Mouse (Mus musculus) adrenal gland, adult 8-10 months (tissue): ENCODE measurements around the gene Egfl8. TPM values are rescaled to one million over a fixed set of nuclear protein-coding genes. Genes with fewer than 3 reads are reported as not detected.

ENCODE experiments used
- DNase-seq: peaks from one replicate; pipeline ENCODE4 v3.0.0; 2022
- total RNA-seq, 4 experiments: library from RNA; stranded (reverse); gene quantifications; 2 replicates each; pipeline ENCODE4 v1.2.4; 2022

Gene Egfl8
- total RNA-seq, 4 experiments from 2014 or later: 1.7 to 3.5 (median 1.9) TPM

GRCm38 (mm10) chr17:34648141-34648890, 32.5 kb upstream of the Egfl8 start:
- DNase-seq: no peak

GRCm38 (mm10) chr17:34646906-34647787, 31.4 kb upstream of the Egfl8 start, which contains the start of gene Atf6b:
TSS of gene Atf6b (plus strand) at chr17:34647146.
- peak; percentile 98 for DNase-seq

GRCm38 (mm10) chr17:34645831-34646511, 30.2 kb upstream of the Egfl8 start:
- no peak for DNase-seq

DNA sequence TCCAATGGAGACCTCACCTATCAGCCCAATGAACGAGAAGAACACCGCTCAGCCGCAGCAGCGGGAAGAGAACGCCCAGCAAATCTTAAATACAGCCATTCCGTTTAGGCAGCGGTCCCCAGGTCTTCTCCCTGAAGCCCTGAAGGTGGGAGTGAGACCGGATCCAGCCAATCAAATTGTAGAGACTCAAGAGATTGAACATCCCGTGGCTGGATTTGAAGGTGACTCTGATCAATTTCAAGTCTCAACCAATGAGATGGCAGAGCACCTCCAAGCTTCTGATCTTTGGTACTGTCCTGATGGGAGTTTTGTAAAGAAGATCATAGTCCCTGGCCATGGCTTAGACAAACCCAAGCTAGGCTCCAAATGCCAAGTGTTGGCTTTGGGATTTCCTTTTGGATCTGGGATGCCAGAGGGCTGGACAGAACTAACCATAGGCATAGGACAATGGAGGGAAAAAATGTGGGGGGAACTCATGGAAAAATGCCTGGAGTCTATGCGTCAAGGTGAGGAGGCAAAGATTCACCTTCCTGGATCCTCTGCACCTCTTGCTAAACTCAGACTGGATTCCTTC, 29.6 kb upstream of the Egfl8 start:
- no peak for DNase-seq

GRCm38 (mm10) chr17:34644608-34645007, 28.8 kb upstream of the Egfl8 start, which contains the start of gene Fkbpl:
TSS of gene Fkbpl (plus strand) at chr17:34644764.
- peak; percentile 96 for DNase-seq

DNA sequence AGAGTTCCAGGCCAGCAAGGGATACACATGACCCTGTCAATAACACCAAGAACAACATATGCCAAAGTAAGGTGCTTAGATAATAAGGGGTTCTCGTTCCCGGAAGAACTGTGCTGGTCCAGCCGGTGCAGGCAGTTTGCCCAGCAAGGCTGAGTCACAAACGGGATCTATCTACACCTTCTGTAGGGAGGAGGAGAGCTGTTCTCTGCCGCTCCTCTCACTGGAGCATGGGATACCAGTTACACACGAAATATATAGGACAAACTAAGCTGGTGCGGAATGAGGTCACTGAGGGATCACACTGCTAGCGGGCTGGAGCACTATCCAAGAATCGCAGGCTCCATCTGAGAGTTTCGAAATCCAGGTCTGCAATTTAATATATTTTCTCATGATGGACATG, 28.2 kb upstream of the Egfl8 start:
- no peak for DNase-seq

- no peak for DNase-seq
Observed at GRCm38 (mm10) chr17:34643379-34643778, 27.6 kb upstream of the Egfl8 start.

GRCm38 (mm10) chr17:34641945-34642344, 26.2 kb upstream of the Egfl8 start:
- no peak for DNase-seq

- DNase-seq: no peak
Observed at GRCm38 (mm10) chr17:34640778-34641601, 25.2 kb upstream of the Egfl8 start.

DNA sequence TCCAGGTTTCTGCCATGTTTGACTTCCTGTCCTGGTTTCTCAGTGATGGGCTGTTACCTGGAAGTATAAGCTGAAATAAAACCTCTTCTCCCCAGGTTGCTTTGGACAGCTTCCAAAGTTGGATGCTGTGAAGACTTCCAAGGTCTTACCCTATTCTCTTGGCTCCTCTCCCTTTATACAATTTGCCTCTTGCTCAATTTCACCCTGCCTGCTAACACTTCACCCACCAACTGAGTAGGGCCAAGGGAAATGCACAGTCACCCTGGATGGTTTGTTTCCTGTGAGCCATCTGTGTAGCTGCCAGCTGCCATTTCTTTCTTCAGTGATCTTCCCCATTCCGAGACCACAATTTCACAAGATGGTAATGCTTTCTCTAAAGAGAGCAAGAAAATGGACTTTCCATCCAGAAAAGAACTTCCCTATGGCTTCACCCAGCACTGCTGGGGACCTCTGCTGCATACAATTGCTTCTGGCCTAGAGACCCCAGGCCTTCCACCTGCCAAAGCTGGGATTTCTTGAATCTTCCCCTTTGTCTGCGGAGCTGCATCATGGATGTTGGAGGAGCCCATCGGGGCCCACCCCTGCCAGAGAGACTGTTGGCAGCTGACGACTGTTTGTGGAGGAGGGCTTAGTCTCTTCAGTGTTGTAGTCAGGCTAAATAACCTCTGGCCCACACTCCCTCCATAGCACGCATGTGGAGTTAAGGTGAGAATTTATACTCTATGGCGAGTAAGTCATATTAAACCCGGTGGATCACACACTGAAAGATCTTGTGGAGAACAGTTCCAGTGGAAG, 23.9 kb upstream of the Egfl8 start:
- DNase-seq: no peak

GRCm38 (mm10) chr17:34637459-34637858, 21.7 kb upstream of the Egfl8 start:
- no peak for DNase-seq

DNA sequence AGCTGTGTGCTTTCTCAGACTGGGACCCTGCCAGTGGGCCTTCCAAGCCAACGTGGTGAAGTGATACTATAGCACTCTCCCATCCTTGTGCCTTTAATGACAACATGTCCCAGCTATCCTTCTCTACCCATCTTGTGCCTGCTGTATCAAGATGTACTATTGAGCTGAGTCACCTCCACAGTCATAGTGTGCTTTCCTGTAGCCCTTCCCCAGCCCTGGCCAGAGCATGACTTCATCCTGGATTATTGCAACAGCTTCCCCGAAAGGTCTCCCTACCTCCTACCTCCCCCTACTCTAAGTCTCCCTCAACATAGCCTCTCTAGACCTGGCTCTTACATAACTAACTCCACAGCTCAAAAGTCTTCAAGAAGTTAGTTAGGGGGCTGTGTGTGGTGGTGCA, 19.9 kb upstream of the Egfl8 start:
- no peak for DNase-seq

GRCm38 (mm10) chr17:34632261-34632691, 16.5 kb upstream of the Egfl8 start:
- DNase-seq: peak; percentile 83

DNA sequence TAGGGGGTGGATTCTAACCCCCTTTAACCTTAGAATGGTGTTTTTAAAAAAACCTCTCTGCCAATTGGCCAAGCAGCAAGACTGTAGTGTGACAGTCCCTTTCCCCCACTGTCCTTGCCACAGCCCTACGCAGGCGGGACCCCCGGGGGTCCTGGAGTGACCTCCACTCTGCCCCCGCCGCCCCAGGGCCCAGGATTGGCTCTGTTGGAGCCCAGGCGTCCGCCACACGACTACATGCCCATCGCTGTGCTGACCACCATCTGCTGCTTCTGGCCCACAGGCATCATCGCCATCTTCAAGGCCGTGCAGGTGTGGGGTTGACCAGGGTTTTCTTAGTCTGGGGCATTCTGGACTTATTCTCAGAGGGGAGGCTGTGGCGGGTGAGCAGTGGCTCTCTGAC, 15.9 kb upstream of the Egfl8 start:
- DNase-seq: no peak

DNA sequence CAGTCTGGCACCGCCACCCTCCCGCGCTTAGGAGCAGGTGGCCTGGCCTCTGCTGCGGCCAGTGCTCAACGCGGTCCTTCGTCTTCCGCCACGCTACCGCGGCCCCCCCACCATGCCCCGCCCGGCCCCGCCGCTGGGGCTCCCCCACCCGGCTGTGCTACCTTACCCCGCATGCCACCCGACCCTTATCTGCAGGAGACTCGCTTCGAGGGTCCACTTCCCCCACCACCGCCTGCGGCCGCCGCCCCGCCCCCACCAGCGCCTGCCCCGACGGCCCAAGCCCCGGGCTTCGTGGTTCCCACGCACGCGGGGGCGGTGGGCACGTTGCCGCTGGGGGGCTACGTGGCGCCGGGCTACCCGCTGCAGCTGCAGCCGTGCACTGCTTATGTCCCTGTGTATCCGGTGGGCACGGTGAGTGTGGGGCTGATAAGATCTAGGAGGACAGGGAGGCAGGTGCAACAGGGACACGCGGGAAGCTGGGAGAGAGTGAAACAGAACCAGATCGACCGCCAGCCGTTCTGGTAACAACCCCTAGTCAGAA, 15.1 kb upstream of the Egfl8 start:
- no peak for DNase-seq

DNA sequence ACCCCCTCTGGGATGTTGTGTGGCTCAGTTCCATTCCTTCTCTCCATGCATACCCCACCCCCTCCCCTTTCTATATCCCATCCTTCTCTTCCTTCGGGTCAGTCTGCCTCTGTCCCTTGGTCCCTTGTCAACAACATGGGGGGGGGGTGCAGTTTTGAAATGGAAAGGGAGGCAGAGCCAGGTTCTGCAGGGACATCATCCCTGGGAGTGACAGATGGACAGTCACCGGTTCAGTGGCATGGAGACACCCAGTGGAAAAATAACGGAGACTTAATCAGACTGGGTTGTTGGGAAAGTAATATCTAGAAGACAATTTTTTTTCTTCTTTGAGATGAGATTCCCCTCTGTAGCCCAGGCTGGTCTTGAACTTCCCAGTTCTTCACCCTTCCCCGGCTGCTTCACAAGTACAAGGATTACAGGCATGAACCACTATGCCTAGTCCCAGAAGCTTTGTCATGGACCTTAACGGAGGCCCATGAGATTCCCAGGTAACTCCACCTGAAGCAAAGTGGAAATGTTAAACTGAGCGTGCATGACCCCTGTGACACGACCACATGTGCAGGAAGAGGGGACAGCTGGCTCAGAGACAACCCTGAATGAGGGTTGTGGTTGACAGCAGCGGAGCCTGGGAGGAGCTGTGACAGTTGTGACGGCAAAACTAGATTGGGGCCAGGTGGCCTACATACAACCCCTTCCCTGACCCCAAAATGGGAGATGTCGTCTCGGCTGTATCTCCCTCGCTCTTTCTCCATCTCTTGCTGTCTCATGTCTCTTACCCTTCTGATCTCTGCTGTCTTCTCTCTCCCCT, 14.2 kb upstream of the Egfl8 start:
- DNase-seq: no peak

GRCm38 (mm10) chr17:34629221-34629751, 13.5 kb upstream of the Egfl8 start, which contains the start of gene Prrt1:
TSS of gene Prrt1 (plus strand) at chr17:34629533.
- DNase-seq: no peak

DNA sequence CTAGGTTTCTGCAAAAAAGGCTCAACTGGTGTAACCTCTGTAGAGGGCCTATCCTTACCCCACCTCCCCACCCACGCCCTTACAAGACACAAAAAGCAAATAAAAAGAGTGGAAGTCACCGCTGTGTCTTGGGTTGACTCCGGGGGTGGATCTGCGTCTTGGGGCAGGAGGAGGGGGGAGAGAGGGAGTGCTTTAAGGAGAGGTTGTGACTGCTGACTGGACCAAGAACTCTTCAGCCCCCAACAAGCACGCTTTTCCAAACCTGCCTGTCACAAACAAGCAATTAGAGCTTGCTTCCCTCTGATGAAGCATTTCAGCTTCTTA, 12.8 kb upstream of the Egfl8 start:
- DNase-seq: no peak

GRCm38 (mm10) chr17:34627943-34628643, 12.3 kb upstream of the Egfl8 start, which contains the start of gene Ppt2:
TSS of gene Ppt2 (minus strand) at chr17:34628510.
- no peak for DNase-seq
